Mouse (Mus musculus) urinary bladder, adult 18-20 months (tissue): ENCODE data around the gene Igflr1.

Source experiments
- DNase-seq, 2 experiments: peaks; one replicate each; pipeline ENCODE4 v3.0.0; 2022; ENCODE audit warnings: low spot score in 2 of 2, mixed read lengths in 2 of 2

The Igflr1 gene

DNA sequence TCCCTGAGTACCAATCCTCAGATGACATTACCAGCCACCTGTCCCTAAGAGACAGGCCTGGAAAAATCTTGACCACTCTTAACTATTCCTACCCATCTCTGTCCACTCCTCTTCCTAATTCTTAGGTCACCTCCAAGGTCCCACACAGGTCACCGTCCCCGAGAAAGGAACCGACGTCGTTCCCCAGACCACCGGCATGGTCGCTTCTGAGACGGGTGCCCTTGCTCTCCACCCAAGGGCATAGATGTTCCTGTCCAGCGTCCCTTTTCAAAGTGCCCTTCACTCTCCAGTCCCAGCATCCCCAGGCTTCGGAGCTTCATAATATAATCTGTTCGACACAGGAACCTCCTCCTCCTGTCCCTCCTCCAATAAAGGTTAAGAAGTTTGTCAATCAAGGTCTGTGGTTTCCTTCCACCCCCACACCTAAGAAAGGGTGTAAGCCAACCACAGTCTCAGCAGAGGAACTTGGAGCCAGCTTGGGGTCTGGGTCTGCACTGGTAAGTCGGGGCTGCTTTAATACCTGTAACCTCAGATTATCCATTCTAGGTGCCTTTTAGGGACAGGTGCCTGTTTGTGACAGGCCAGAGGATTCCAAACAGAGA lies at the start of gene Igflr1:
Gene Igflr1 (plus strand): TSS at position 458 of the 602 bp plus-strand sequence.
- DNase-seq = no peak

DNA sequence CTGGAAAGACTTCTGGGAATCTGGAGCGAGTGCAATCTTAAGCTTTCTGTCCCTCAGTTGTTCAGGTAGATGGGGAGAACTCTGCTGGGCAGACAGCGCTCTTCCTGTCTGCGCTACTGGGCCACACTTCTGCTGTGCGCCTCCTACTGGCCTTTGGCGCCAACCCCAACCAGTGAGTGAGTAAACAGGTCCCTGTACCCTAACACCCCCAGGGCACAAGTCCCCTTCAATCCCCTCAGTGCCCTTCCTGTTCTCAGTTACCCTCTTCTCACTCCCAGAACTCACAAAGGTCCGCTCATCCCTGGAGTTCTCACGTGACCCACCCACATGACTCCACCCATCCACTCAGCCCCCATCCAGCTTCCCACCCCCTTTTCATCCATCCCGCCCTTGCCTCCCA lies 46.9 kb upstream of the Igflr1 start:
- DNase-seq = no peak

DNA sequence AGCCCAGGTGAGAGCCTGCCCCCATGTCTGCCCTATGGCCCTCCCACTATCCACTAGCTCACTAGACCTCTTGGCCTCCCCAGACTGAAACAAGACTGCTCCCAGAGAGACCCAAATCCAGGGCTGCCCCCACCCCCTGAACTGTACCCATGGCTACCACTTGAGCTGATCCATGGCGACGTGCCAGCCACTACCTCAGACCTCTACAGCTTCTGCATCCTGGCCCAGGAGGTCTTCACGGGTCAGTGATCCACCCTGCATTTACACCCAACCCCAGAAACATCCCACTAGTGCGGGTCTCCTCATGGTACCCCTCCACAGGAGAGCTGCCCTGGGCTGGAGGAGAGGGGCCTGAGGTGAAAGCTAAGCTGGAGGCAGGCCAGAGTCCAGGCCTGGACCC lies 44.8 kb upstream of the Igflr1 start:
- no peak for DNase-seq

DNA sequence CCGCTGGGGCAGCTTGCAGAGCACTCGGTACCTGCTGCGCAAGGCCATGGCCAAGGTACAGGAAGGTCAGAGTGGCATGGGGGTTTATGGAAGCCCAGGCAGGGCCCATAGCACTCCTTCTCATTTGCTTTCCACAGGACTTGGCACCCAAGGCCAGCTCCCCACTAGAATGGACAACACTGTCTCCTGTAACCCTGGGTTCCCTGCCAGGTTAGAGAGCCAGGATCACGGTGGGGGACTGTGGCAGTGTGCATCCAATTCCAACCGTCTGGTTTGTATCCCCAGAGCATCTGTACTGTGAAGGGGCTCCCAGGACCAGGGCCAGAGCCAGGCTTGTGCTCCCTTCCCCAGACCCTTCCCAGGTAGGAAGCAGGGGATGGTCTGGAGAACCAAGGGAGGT lies 44.4 kb upstream of the Igflr1 start:
- DNase-seq = no peak

DNA sequence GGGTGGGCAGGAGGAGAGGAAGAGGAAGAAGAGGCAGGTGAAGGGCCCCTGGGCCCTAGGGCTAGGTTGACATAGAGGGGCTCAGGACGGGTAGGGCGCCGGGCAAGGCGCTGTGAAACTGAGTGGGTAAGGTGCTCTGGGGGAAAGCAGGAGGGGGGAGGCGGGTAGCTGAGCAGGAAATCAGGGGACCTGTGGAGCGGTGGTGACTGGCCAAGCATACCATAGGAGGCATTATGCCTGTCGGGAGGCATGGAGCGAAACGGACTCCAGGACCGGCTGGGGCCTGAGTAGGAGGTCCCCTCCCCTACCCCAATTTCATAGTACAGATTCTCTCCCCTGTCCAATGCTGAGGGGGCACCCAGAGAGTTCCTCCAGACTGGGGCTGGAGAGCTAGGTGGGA lies 42.4 kb upstream of the Igflr1 start:
- DNase-seq = no peak

DNA sequence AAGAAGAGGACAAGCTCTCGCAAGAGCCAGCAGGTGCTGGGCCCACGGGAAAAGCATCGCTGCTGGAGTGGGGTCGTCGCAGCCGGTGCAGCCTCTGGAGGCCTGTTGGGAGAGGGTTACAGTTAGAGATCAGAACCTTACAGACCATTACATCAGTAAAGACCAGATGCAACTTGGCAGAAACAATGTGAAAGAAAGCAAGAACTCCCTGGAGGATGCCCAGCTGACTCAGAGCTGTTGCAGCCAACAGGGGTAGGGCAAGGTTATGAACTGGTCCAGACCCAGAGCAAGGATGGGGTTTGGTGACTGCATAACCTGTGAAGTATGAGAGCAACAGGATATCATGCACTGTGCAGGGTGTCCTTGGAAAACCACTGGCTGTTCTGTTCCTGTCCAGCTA lies 40.7 kb upstream of the Igflr1 start:
- DNase-seq = no peak

DNA sequence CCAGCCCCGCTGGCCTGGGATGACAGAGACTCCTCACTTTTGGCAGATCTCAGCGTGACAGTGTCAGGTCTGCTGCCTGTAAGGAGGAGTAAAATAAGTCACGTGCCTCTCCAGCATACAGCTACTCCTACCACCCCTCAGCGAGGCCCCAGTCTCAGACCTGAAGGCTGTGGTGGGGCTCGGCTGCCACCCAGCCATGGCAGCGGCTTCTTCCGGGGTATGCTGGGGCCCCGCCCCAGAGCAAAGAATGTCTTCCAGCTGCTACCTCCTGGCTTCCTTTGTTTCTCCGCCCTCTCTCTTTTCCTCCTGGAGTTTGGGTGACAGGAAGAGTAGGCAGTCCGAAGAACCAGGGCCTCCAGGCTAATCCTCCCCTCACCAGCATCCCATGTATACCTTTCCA lies 39.3 kb upstream of the Igflr1 start:
- no peak for DNase-seq

DNA sequence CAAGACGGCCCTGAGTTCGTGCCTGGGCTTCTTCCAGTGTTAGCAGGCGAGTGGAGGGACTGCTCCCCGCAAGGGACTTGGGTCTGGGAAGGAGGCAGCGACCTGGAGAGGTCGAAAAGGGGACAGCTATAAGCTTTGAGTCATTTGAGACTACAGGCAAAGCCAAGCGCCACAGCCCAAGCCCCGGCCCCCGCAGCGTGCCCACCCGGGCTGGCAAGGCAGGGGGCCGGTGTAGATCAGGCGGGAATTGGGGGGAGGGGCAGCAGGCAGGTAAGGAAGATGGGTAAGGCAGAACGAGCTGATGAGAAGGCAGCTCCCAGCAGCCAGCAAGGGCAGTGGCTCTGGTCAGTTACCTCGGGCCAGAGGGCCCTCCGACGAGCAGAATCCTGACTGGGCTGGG lies 38.8 kb upstream of the Igflr1 start:
- DNase-seq = no peak

DNA sequence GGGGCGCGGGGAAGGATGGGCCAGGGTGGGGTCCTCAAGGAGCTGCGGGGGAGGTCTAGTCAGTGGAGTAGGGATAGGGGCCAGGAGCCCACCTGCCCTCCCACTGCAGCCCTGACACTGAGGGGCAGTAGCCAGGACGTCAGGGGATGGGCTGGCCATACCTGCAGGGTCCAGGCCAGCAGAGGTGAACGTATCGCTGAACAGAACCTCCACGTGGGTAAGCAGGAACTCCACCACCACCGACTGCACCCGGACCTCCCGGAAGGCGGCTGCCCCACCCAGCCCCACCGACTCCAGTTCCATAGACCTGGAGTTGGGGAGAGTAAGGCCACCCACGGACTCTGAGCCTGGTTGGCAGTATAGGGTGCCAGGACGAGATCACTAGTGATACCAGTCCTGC lies 38.2 kb upstream of the Igflr1 start:
- DNase-seq = no peak

DNA sequence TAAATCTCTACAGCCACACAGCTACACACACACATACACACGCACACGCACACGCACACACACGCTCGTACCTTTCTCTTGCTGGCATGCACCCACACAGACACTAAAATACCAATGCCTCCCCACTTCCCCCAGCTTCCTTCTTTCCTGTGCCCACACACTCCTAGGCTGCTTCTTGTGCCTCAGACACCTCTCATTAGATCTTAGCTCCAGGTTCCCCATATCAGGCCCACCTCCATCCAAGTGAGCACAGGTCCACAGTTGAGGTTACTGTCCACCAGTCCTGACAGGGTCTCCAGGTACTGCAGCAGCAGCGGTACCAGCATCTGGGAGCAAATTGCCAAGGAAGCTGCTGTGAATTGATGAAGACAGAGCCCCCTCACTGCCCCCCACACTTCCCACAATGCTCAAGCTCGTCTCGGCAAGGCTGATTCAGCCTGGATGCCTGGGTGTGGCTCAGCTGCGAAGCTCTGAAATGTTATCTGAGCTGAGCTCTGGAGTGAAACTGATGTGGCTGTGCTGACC lies 33.9 kb upstream of the Igflr1 start:
- DNase-seq = no peak

DNA sequence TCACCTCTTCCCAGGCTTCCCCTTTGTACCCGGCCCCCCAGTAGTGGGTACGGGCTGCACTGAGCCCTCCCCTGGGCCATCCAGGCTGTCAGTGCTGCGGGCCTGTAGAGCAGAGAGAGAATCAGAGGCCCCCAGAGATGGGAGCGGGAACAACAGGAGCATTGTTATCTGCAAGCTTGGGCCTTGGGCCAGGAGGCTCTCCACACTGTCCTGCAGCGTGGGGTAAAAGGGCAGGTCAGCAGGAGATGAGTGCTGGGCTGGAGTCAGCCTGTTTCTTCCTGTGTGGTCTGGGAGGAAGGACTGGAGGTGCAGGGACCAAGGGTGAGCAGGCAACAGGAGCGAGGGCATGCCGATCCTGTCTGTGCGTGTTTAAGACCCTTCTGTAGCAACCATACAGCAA lies 32.3 kb upstream of the Igflr1 start:
- DNase-seq = no peak

DNA sequence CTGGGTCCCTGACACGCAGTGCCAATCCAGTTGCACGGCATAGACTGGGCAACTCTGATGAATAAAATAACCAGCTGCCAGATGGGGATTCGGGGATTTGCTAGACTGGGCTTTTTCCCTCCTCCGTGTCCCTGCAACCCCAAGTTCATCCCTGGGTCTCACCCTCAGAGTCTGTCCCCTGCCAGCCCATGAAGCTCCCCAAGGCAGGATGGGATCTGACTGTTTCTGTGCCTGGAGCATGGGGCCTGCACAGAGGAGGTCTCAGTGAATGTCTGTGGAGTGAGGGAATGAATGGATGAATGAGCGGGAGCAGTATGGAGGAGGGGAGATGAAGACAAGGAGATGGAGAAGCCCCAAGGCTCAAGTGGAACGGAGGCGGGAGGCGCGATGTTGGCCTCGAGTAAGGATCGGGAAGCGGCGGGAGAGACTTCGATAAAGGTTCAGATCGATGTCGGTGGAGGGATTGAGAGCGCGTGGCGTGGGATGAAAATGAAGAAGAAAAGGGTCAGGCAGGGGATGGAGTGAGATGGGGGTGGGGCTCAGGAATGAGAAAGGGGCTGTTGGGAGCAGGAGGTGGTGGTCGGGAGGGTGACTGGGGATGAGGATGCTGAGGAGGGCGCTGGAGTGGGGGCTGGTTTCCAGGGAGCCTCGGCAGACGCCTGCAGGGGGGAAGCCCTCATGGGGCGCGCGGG lies 31.1 kb upstream of the Igflr1 start:
- DNase-seq = no peak

DNA sequence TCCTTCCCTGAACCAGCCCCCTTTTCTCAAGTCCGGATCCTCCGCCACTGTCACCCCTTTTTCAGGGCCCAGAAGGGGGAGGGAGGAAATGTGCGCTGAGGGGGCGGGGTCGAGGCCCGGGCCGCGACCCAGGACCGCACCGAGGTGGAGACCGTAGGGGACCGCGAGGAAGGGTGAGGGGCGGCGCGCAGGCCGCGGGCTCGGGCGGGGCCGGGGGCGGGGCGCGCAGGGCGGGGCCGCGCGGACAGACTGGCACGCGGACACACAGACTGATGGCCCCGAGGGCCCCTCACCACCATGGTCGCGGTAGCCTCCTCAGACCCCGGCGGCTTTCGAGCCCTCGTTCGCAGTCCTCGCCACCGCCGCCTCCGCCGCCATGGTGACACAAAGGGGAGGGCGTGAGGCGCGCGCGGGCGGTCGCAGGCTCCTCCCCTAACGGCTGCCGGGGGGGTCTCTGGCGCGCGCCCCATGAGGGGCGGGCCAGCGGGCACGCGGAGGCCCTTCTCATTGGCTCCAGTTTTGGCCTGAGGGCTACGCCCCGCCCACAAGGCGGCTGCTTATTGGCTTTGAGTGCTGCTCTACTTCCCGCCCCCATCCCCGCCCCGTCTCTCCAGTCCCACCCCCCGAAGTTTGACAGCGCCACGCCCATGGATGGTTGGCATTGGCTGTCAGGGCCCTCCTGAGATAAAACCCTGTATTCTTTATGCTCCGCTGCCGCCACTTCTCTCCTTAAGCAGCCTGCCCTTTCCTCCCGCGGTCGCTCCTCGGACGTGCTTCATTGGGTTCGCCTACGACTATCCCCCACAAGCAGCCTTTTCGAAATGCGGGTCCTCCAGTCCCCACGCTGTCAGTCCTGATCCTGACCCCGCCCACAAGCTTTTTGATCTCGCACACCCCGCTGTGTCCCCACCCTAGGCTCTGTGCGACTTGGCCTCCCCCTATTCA lies 30.3 kb upstream of the Igflr1 start, which contains the start of gene Arhgap33:
Gene Arhgap33 (minus strand): TSS at position 428 of the 945 bp plus-strand sequence.
- peak; percentile 90 for DNase-seq

DNA sequence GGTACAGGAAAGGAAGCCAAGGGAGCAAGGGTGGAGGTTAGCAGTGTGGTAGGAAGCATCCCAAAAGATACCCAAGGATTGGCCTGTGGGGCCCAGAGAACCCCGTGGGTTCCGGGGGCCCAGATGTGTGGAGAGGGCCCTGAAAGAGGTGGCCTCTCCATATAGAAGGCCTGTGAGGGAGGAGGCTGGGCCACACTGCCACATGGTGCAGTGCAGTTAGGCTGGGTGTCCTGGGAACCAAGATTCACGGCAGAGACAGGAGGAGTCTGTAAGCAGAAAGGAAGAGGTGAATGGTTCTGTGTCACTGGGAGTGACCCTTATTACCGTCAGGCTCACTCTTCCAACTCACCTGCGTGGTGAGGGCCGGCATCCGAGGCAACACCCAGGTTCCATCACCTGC lies 24.7 kb upstream of the Igflr1 start:
- no peak for DNase-seq

DNA sequence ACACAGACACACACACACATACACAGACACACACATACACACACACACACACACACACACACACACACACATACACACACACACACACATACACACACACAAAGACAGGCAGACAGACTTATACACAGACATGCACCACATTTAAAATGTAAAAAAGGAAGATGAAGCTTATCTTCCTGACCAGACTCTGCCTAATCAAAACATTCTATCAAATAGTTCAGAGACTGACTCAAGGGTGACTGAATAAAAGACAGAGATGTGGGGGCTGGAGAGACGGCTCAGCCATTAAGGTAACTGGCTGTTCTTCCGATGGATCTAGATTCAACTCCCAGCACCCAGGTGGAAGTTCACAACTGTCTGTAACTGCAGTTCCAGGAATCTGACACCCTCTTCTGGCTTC lies 20.9 kb upstream of the Igflr1 start:
- no peak for DNase-seq

DNA sequence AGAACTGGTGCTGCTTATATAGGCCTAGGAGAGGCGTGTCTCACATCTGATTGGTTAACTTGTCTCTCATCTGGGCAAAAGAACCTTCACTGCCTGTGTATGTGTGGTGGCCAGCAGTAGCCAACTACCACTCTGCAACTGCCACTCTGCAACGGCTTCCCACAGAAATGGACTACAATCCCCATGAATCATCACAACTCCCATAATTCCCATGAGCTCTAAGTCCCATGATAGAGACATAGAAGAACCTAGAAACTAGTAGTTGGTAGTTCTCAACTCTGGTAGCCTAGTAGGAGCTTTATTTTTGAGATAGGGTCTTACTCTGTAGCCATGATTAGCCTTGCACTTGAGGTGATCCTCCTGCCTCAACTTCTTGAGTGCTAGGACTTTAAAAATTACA lies 15.3 kb upstream of the Igflr1 start:
- no peak for DNase-seq

DNA sequence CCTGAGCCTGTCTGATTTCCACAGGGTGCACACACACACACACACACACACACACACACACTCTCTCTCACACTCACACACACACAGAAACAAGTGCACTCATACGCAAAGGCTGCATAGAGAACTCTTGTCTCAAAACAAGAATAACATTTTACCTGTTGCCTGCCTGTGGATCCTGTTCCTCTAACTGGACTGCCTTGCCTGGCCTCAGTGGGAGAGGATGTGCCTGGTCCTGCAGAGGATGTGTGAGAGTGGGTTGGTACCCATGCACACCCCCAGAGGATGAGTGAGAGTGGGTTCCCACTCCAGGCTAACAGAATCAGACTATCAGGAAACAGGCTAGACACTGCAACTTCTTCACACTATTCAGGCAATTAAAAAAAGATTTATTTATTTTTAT lies 14.6 kb upstream of the Igflr1 start:
- DNase-seq = no peak

DNA sequence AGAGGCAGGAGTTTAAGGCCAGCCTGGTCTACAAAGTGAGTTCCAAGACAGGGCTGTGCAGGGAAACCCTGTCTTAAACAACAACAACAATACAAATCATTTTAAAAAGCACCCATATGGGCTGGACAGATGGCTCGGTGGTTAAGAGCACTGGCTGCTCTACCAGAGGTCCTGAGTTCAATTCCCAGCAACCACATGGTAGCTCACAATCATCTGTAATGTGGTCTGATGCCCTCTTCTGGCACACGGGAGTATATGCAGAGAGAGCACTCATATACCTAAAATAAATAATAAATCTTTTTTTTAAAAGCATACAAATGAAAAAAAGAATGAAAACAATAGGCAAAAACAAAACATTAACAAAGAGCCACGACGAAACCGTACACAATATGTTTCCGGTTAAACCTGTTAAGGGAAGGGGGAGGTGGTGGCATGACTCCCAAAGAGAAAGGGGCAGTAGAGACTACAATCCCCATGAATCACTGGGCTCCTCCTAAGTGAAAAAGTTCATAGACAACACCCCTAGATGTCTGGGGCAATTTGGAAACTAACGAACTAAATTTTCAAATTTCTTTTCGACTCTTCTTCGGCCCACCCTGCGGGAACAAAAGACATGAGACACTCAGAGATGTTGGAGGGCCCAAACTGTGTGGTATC lies 13.7 kb upstream of the Igflr1 start:
- no peak for DNase-seq

DNA sequence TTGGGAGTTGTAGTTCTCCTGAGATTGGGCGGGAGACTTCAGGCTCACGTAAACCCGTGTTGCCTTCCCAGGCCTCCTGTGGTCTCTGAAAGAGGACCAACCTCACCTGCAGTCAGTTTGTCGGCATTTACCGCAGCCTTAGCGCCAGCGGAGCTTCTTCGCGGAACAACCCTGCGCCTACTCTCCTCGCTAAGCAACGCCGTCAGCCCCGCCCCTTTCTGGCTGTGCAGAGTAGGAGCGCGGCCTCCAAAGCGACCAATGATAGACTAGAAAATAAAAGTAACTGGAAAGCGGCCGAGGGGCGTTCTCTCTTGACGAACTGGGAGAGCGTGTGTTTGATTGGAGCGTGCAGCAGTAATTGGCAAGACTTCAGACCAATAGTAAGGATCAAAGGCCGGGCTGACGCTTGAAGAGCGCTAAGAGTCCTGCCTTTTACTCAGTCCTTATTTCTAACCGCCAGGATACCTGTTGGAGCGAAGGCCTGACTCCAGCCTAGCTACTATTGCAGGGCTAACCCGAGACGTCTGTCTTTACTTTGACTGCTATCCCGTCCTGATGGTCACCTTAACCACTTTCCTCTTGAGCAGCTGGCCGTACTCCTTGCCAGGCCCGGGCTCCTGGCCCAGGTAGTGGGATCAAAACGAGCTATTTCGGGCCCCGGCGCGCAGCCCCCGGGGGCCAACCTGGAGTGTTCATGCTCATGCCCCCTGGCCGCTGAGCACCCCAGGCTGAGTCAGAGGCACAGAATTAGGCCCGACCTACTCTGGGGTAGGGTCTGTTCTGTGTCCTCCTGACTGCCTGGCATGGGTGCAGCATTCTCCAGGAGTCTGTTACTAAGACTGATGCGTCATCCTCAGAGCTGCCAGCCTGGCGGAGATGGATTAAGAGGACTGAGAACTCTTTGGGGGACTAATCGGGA lies 12.9 kb upstream of the Igflr1 start, which contains the start of the genes Hspb6 and Proser3:
Gene Hspb6 (plus strand): TSS at position 77 of the 919 bp plus-strand sequence.
Gene Proser3 (minus strand): TSS at position 198 of the 919 bp plus-strand sequence.
- DNase-seq = peak; percentile 94 to 96

DNA sequence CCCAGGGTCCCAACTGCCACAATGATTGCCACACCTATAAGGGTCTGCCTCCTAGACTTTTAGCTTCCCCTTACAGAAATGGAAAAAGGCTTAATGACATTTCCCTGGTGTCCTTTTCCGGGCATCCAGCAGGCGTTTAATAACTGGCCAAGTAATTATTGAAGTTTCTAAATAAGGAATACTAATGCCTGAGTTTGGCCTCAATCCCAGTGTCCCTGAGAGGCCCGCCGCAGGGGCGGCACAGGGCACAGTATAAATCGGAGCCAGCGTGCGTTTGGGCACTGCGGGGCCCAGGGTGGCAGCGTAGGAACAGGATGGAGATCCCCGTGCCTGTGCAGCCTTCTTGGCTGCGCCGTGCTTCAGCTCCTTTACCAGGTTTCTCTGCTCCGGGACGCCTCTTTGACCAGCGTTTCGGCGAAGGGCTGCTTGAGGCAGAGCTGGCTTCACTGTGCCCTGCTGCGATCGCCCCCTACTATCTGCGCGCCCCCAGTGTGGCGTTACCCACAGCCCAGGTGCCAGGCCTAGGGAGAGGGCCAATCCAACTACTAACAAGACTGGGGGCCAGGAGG lies 12.1 kb upstream of the Igflr1 start:
- DNase-seq = peak in 1 of 2 experiments; percentile 27
